In genomic region chr17:31873185-31873870, GRCm38 (mm10) we compare ENCODE assay signal across 1 mouse cellular context.
TF ChIP-seq lines count a peak whose summit lies in the region.

No protein-coding gene starts in this region.

TF ChIP-seq in CH12.LX, 34 proteins besides CTCF, POLR2A, EP300 and RAD21 (continued from another document):
- 0 out of 2 replicates have a peak, but pooled peaks have one; percentile 20 for TF ChIP-seq NRF1 (IDR thresholded peaks at IDR 0.05; ENCODE audit: low read depth, low read length)
TF ChIP-seq in CH12.LX: peak in this region for 17.
